Mouse (Mus musculus) lung, postnatal 0 days (tissue): Measurements from ENCODE around the gene Pou2f3. TPM values are rescaled to one million over a fixed set of nuclear protein-coding genes. Genes with fewer than 3 reads are reported as not detected.
A peak's percentile ranks its signal among the peaks of the same experiment; 100 is the strongest.

Source experiments
- ATAC-seq: fragments of 200-750 bp; cut with Nextera tagmentation; 2 replicates; pipeline ENCODE4 v1.8.0; 2017; ENCODE audit warnings: moderate library complexity
- DNase-seq: peaks from one replicate; pipeline ENCODE4 v3.0.0-alpha.2; 2016; ENCODE audit warnings: low spot score
- H3K27ac ChIP-seq: fragments of 300-500 bp; sonication (generic); 2 replicates; pipeline ENCODE4 v1.5.1; 2014; ENCODE audit warnings: antibody characterized with exemption, mild to moderate bottlenecking, low read length, mixed read lengths
- H3K27me3 ChIP-seq: fragments of 300-500 bp; sonication (generic); replicated peaks from 2 replicates; pipeline ENCODE4 v1.6.1; 2014; ENCODE audit warnings: low read length, mixed read lengths; ENCODE audit not compliant: insufficient read depth
- H3K36me3 ChIP-seq: fragments of 300-500 bp; sonication (generic); 2 replicates; pipeline ENCODE4 v1.6.1; 2014; ENCODE audit warnings: low read length, mixed read lengths; ENCODE audit not compliant: insufficient read depth
- H3K4me1 ChIP-seq: fragments of 300-500 bp; sonication (generic); 2 replicates; pipeline ENCODE4 v1.6.1; 2014; ENCODE audit warnings: antibody characterized with exemption, low read depth, low read length, mixed read lengths; ENCODE audit not compliant: insufficient read depth
- H3K4me2 ChIP-seq: fragments of 300-500 bp; sonication (generic); replicated peaks from 2 replicates; pipeline ENCODE4 v1.6.1; 2014; ENCODE audit warnings: low read depth, mild to moderate bottlenecking, low read length, moderate library complexity, mixed read lengths
- H3K4me3 ChIP-seq: fragments of 300-500 bp; sonication (generic); 2 replicates; pipeline ENCODE4 v1.5.1; 2014; ENCODE audit warnings: low read depth, low read length
- H3K9ac ChIP-seq: fragments of 300-500 bp; sonication (generic); replicated peaks from 2 replicates; pipeline ENCODE4 v1.6.1; 2014; ENCODE audit warnings: low read depth, mild to moderate bottlenecking
- H3K9me3 ChIP-seq: fragments of 300-500 bp; sonication (generic); 2 replicates; pipeline ENCODE4 v1.6.1; 2016; ENCODE audit warnings: low read length, mixed read lengths
- CTCF ChIP-seq: IDR thresholded peaks from 2 replicates; pipeline ENCODE4 v1.5.1; 2016; ENCODE audit warnings: antibody characterized with exemption, mild to moderate bottlenecking
- EP300 ChIP-seq: IDR thresholded peaks from 2 replicates; pipeline ENCODE4 v1.6.1; 2016; ENCODE audit warnings: antibody characterized with exemption, mild to moderate bottlenecking, control low read depth
- WGBS: fragments of 180-500 bp; shearing (Covaris S2); extraction: QIAGEN DNeasy Blood & Tissue Kit; methylation state at CpG from one replicate; pipeline ENCODE4 v1.1.7; 2014; 5-methylcytosine and 5-hydroxymethylcytosine counted together
- polyA plus RNA-seq: library from polyadenylated mRNA; unstranded; fragments of >200 nt; fragmentation: Nextera tagmentation; extraction: Ambion mirVana; gene quantifications from 2 replicates; pipeline ENCODE4 v1.2.1, GENCODE M21; 2015

Gene Pou2f3
- polyA plus RNA-seq, 1 experiment from 2014 or later: 0.13 TPM

- TF ChIP-seq EP300 (no peak), CTCF (no peak)
- DNase-seq: no peak
- no peaks in the 10 kb centered on the region for H3K9me3 ChIP-seq
- WGBS: 49% methylated on average over 2 of the region's 2 CpGs
- no peak overlapping the region for H3K9ac ChIP-seq
- H3K4me1 ChIP-seq: no peaks in the 10 kb centered on the region
- peak overlapping the region; percentile 91 for H3K4me2 ChIP-seq
- no peaks in the 10 kb centered on the region for H3K36me3 ChIP-seq
- H3K4me3 ChIP-seq: peak overlapping the region; percentile 71; the same call in 1 of the 2 replicates
- ATAC-seq: no peak
- no peak overlapping the region for H3K27ac ChIP-seq
- no peaks in the 10 kb centered on the region for H3K27me3 ChIP-seq
Observed at GRCm38 (mm10) chr9:43238167-43238566, 28.0 kb upstream of the Pou2f3 start.

- Histone ChIP-seq H3K27ac (no peak overlapping the region), H3K4me3 (no peak overlapping the region), H3K27me3 (no peaks in the 10 kb centered on the region), H3K4me1 (peaks cover 4% of the 10 kb centered on the region; the same call in 1 of the 2 replicates), H3K4me2 (no peak overlapping the region), H3K9ac (no peak overlapping the region), H3K9me3 (no peaks in the 10 kb centered on the region), H3K36me3 (no peaks in the 10 kb centered on the region)
- WGBS: 56% methylated on average over 7 of the region's 7 CpGs
- no peak for ATAC-seq
- TF ChIP-seq EP300 (no peak), CTCF (no peak)
- DNase-seq: no peak
Observed at GRCm38 (mm10) chr9:43237111-43237775, 27.1 kb upstream of the Pou2f3 start.

GRCm38 (mm10) chr9:43236576-43236975 is 26.4 kb upstream of the Pou2f3 start:
- Histone ChIP-seq H3K4me3 (no peak overlapping the region), H3K4me1 (peaks cover 7% of the 10 kb centered on the region; the same call in 1 of the 2 replicates), H3K36me3 (no peaks in the 10 kb centered on the region), H3K9ac (no peak overlapping the region), H3K27me3 (no peaks in the 10 kb centered on the region), H3K27ac (no peak overlapping the region), H3K4me2 (no peak overlapping the region), H3K9me3 (no peaks in the 10 kb centered on the region)
- ATAC-seq (no peak), DNase-seq (no peak)
- WGBS: 81% methylated on average over 7 of the region's 7 CpGs
- TF ChIP-seq EP300 (no peak), CTCF (no peak)

DNA sequence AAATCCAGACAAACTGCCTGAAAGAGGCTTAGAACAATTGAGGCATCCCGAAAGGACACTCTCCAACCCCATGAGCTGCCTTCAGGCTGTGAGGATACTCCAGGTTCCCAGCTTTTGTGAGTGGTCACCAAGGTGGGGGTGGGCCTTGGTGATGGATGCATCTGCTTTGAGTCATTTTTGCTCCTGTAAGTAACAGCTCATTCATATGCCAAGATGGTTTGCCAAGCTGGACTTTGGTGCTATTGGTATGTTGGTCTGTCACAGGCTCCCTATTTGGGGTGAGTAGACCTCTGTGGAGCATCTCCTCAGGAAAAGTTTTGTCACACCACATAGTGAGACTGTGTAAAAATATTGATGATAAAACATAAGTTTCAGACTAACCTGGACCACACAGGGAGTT is 25.9 kb upstream of the Pou2f3 start:
- no peak for TF ChIP-seq CTCF
- no peak for TF ChIP-seq EP300
- Histone ChIP-seq H3K36me3 (no peaks in the 10 kb centered on the region), H3K27me3 (no peaks in the 10 kb centered on the region), H3K4me2 (no peak overlapping the region), H3K27ac (no peak overlapping the region), H3K4me3 (no peak overlapping the region), H3K9ac (no peak overlapping the region), H3K9me3 (no peaks in the 10 kb centered on the region), H3K4me1 (peaks cover 7% of the 10 kb centered on the region; the same call in 1 of the 2 replicates)
- DNase-seq (no peak), ATAC-seq (no peak)
- WGBS: 96% methylated on average over 1 of the region's 1 CpGs

DNA sequence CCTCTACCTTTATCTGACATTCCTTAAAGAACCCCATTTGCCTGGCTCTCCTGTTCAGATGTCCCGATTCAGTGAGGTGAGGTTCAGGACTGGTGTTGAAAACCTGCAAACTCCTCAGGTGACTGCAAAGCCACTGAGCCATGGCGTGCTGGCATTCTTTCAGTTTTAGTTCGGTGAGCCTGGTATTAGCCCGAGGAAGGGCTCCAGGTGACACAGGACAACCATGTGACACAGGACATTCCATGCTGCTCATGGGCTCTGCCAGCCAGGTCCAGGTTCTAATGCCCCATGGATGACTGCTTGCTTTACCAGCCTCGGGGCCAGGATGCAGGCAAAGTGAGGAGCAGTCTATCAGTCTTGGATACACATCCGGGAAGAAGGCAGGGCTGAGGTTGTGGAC is 25.2 kb upstream of the Pou2f3 start:
- no peak overlapping the region for H3K4me3 ChIP-seq
- no peak overlapping the region for H3K9ac ChIP-seq
- no peak for ATAC-seq
- no peak for DNase-seq
- H3K27ac ChIP-seq: no peak overlapping the region
- peaks cover 7% of the 10 kb centered on the region; the same call in 1 of the 2 replicates for H3K4me1 ChIP-seq
- no peaks in the 10 kb centered on the region for H3K27me3 ChIP-seq
- no peak for TF ChIP-seq EP300
- no peak for TF ChIP-seq CTCF
- H3K4me2 ChIP-seq: no peak overlapping the region
- no peaks in the 10 kb centered on the region for H3K36me3 ChIP-seq
- WGBS: 77% methylated on average over 6 of the region's 6 CpGs
- no peaks in the 10 kb centered on the region for H3K9me3 ChIP-seq

GRCm38 (mm10) chr9:43234496-43234895 is 24.3 kb upstream of the Pou2f3 start:
- TF ChIP-seq EP300: no peak
- TF ChIP-seq CTCF: no peak
- ATAC-seq (no peak), DNase-seq (no peak)
- H3K27me3 ChIP-seq: no peaks in the 10 kb centered on the region
- 63% methylated on average over 5 of the region's 5 CpGs for WGBS
- H3K27ac ChIP-seq: no peak overlapping the region
- no peak overlapping the region for H3K4me3 ChIP-seq
- H3K9me3 ChIP-seq: no peaks in the 10 kb centered on the region
- H3K4me2 ChIP-seq: no peak overlapping the region
- H3K4me1 ChIP-seq: peaks cover 7% of the 10 kb centered on the region; the same call in 1 of the 2 replicates
- no peaks in the 10 kb centered on the region for H3K36me3 ChIP-seq
- no peak overlapping the region for H3K9ac ChIP-seq
